ENCODE assay signal across 17 mouse cellular contexts in genomic region chr8:66362882-66363801, GRCm38 (mm10).
DNase-seq lines count a peak whose midpoint lies in the region; ATAC-seq lines count a peak whose summit lies in the region.
"Had no signal": no experiment of that assay in that cellular context is flagged by ENCODE, and none has a peak within 500 bp of the region (broad histone marks: within the 10 kb centered on the region; RNA-seq: fewer than 3 reads in every experiment).

No protein-coding gene starts in this region.

- no peaks in the 10 kb centered on the region for H3K36me3 ChIP-seq in forebrain, embryonic 14.5 days (ENCODE audit: control insufficient read depth, insufficient read depth, low read length)
- no peaks in the 10 kb centered on the region for H3K36me3 ChIP-seq in forebrain, embryonic 10.5 days (replicated peaks)
- H3K36me3 ChIP-seq in midbrain, embryonic 15.5 days (replicated peaks) = no peaks in the 10 kb centered on the region
- H3K36me3 ChIP-seq in midbrain, embryonic 10.5 days = no peaks in the 10 kb centered on the region
- no peaks in the 10 kb centered on the region for H3K36me3 ChIP-seq in heart, embryonic 12.5 days
- H3K36me3 ChIP-seq: embryonic facial prominence, embryonic 13.5 days; limb, embryonic 15.5 days had no signal

- H3K4me1 ChIP-seq in forebrain, embryonic 14.5 days (ENCODE audit: control insufficient read depth, insufficient read depth, low read length) = no peaks in the 10 kb centered on the region
- H3K4me1 ChIP-seq in forebrain, embryonic 10.5 days = no peaks in the 10 kb centered on the region
- no peaks in the 10 kb centered on the region for H3K4me1 ChIP-seq in midbrain, embryonic 15.5 days
- H3K4me1 ChIP-seq in midbrain, embryonic 10.5 days = no peaks in the 10 kb centered on the region
- no peaks in the 10 kb centered on the region for H3K4me1 ChIP-seq in heart, embryonic 12.5 days (replicated peaks)
- H3K4me1 ChIP-seq: embryonic facial prominence, embryonic 13.5 days; limb, embryonic 15.5 days had no signal

- no peaks in the 10 kb centered on the region for H3K27me3 ChIP-seq in forebrain, embryonic 14.5 days (replicated peaks; ENCODE audit: control insufficient read depth, insufficient read depth, low read length)
- H3K27me3 ChIP-seq in forebrain, embryonic 10.5 days (ENCODE audit: poor library complexity, severe bottlenecking) = no peaks in the 10 kb centered on the region
- H3K27me3 ChIP-seq in midbrain, embryonic 15.5 days (replicated peaks) = no peaks in the 10 kb centered on the region
- H3K27me3 ChIP-seq in midbrain, embryonic 10.5 days (ENCODE audit: low read depth, poor library complexity, severe bottlenecking) = no peaks in the 10 kb centered on the region
- H3K27me3 ChIP-seq in heart, embryonic 12.5 days (replicated peaks) = no peaks in the 10 kb centered on the region
- H3K27me3 ChIP-seq: embryonic facial prominence, embryonic 13.5 days; limb, embryonic 15.5 days had no signal

- H3K9ac ChIP-seq in forebrain, embryonic 14.5 days (ENCODE audit: low read length) = no peak overlapping the region
- no peak overlapping the region for H3K9ac ChIP-seq in midbrain, embryonic 15.5 days
- no peak overlapping the region for H3K9ac ChIP-seq in heart, embryonic 12.5 days
- H3K9ac ChIP-seq: embryonic facial prominence, embryonic 13.5 days; limb, embryonic 15.5 days had no signal

- peak; percentile 51 for DNase-seq in forebrain, embryonic 14.5 days (ENCODE audit: low spot score)
- no peak for DNase-seq in forebrain, embryonic 10.5 days (ENCODE audit: extremely low spot score, low spot score)
- no peak for DNase-seq in midbrain, embryonic 10.5 days (ENCODE audit: low spot score)
- peak; percentile 14 for DNase-seq in brain, embryonic 18.5 days (ENCODE audit: low read depth, low spot score)
- peak; percentile 48 for DNase-seq in layer of hippocampus, adult 9-11 months
- no peak for DNase-seq in adrenal gland, adult 8-10 months
- DNase-seq: adrenal gland, adult 2 months; cerebellum, adult 18-20 months; gastrocnemius, postnatal 10 days; kidney, adult 2 months; kidney, postnatal 4 days had no signal

- 68% methylated on average over 5 of the region's 5 CpGs for WGBS in forebrain, embryonic 14.5 days
- 90% methylated on average over 5 of the region's 5 CpGs for WGBS in forebrain, embryonic 10.5 days
- 73% methylated on average over 5 of the region's 5 CpGs for WGBS in midbrain, embryonic 15.5 days
- WGBS in midbrain, embryonic 10.5 days = 87% methylated on average over 5 of the region's 5 CpGs
- 74% methylated on average over 5 of the region's 5 CpGs for WGBS in heart, embryonic 12.5 days

- H3K4me3 ChIP-seq in forebrain, embryonic 14.5 days (ENCODE audit: low read depth, low read length) = no peak overlapping the region
- no peak overlapping the region for H3K4me3 ChIP-seq in forebrain, embryonic 10.5 days
- no peak overlapping the region for H3K4me3 ChIP-seq in midbrain, embryonic 15.5 days
- H3K4me3 ChIP-seq in midbrain, embryonic 10.5 days = no peak overlapping the region
- no peak overlapping the region for H3K4me3 ChIP-seq in heart, embryonic 12.5 days
- H3K4me3 ChIP-seq: embryonic facial prominence, embryonic 13.5 days; limb, embryonic 15.5 days; myocyte had no signal

- no peak overlapping the region for H3K4me2 ChIP-seq in forebrain, embryonic 14.5 days (ENCODE audit: low read length)
- no peak overlapping the region for H3K4me2 ChIP-seq in midbrain, embryonic 15.5 days
- no peak overlapping the region for H3K4me2 ChIP-seq in heart, embryonic 12.5 days
- H3K4me2 ChIP-seq: embryonic facial prominence, embryonic 13.5 days; limb, embryonic 15.5 days had no signal

- ATAC-seq in forebrain, embryonic 14.5 days = peak; percentile 78
- peak; percentile 50 for ATAC-seq in midbrain, embryonic 15.5 days (replicated peaks)
- no peak for ATAC-seq in heart, embryonic 12.5 days (ENCODE audit: insufficient number of reproducible peaks, low FRiP score)

- H3K27ac ChIP-seq in forebrain, embryonic 14.5 days (ENCODE audit: low read depth, low read length) = no peak overlapping the region
- H3K27ac ChIP-seq in forebrain, embryonic 10.5 days = no peak overlapping the region
- no peak overlapping the region for H3K27ac ChIP-seq in midbrain, embryonic 15.5 days
- no peak overlapping the region for H3K27ac ChIP-seq in midbrain, embryonic 10.5 days (replicated peaks)
- no peak overlapping the region for H3K27ac ChIP-seq in heart, embryonic 12.5 days (ENCODE audit: poor library complexity, severe bottlenecking)
- H3K27ac ChIP-seq: embryonic facial prominence, embryonic 13.5 days; limb, embryonic 15.5 days; stomach, postnatal 0 days had no signal

- H3K9me3 ChIP-seq in forebrain, embryonic 14.5 days (replicated peaks; ENCODE audit: control insufficient read depth, low read length) = no peaks in the 10 kb centered on the region
- no peaks in the 10 kb centered on the region for H3K9me3 ChIP-seq in forebrain, embryonic 10.5 days
- no peaks in the 10 kb centered on the region for H3K9me3 ChIP-seq in midbrain, embryonic 15.5 days
- no peaks in the 10 kb centered on the region for H3K9me3 ChIP-seq in midbrain, embryonic 10.5 days (replicated peaks)
- no peaks in the 10 kb centered on the region for H3K9me3 ChIP-seq in heart, embryonic 12.5 days (replicated peaks)
- H3K9me3 ChIP-seq: embryonic facial prominence, embryonic 13.5 days; limb, embryonic 15.5 days had no signal

Comparison
In these comparisons a context has a peak if more than half of its experiments do, and no peak if none do; other contexts are left out.
1. DNase-seq: peak in forebrain, embryonic 14.5 days (single experiment), brain, embryonic 18.5 days (single experiment) and layer of hippocampus, adult 9-11 months (single experiment); none in forebrain, embryonic 10.5 days (single experiment), midbrain, embryonic 10.5 days (single experiment) and adrenal gland, adult 8-10 months (single experiment).